Mouse (Mus musculus): Measurements from ENCODE around the gene Mesp1.

DNA sequence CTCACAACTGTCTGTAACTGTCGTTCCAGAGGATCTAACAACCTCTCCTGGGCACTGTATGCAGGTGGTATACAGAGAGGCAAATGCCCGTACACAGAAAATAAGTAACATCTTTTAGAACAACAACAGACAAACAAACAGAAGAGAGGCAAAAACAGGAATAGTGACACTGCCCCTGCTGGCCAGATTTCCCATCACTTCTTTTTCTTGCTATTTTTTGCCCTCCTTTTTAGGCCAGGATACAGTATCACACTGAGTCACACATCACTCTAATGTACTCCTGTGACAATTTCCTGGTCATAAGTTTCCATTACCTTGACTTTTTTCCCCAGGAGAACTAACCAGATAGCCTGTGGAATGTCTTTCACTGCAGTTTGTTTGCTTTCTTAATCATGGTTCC is 37.3 kb downstream of the Mesp1 start:
- TF ChIP-seq CTCF (IDR thresholded peaks at IDR 0.05; ENCODE audit: low read depth, low read length) (no peak), POLR2A (IDR thresholded peaks at IDR 0.05; ENCODE audit: borderline replicate concordance, low read depth, low read length) (no peak)

Measured in bone marrow macrophage, adult 2 months (primary cell).